Comparison of ENCODE assay signal across 12 mouse cellular contexts in the genomic region with DNA sequence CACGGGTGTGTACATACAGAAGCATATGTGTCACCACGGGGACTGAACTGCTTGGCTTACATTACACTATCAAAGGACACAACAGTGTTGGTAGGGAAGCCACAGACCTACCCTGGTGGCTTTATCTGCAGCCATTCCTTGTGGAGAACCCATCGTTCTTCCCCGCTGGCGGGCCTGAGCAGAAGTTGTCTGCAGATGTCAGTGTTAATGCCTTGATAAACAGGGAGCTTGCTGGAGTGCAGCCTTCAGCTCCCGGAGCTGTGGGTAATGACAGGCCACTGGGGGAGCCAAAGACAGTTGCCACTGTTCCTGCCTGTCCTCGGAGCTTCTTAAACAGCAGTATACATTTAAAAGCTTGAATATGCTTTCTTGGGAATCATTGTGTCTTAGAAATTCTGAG.
DNase-seq lines count a peak whose midpoint lies in the region; ATAC-seq lines count a peak whose summit lies in the region.
"Had no signal": no experiment of that assay in that cellular context is flagged by ENCODE, and none has a peak within 500 bp of the region (broad histone marks: within the 10 kb centered on the region; RNA-seq: fewer than 3 reads in every experiment).

No protein-coding gene starts in this region.

- no peaks in the 10 kb centered on the region for H3K9me3 ChIP-seq in lung, embryonic 16.5 days (ENCODE audit: control insufficient read depth, low read length)
- H3K9me3 ChIP-seq in liver, embryonic 11.5 days (ENCODE audit: control insufficient read depth, low read length): no peaks in the 10 kb centered on the region
- H3K9me3 ChIP-seq: embryonic facial prominence, embryonic 13.5 days; hindbrain, embryonic 12.5 days had no signal

- intact Hi-C loops in heart, postnatal 10 days (cut with DNase I): no loop called here

- H3K27me3 ChIP-seq in lung, embryonic 16.5 days (ENCODE audit: control insufficient read depth, insufficient read depth, low read depth, low read length): no peaks in the 10 kb centered on the region
- no peaks in the 10 kb centered on the region; the same call in 1 of the 2 replicates for H3K27me3 ChIP-seq in liver, embryonic 11.5 days (replicated peaks; ENCODE audit: control insufficient read depth, insufficient read depth, low read length)
- H3K27me3 ChIP-seq: CH12.LX had no signal

- H3K9ac ChIP-seq in lung, embryonic 16.5 days (ENCODE audit: low read length): no peak overlapping the region
- H3K9ac ChIP-seq in liver, embryonic 11.5 days (ENCODE audit: low read depth, low read length): no peak overlapping the region
- H3K9ac ChIP-seq: embryonic facial prominence, embryonic 13.5 days; hindbrain, embryonic 12.5 days had no signal

- ATAC-seq in lung, embryonic 16.5 days (ENCODE audit: low read depth): peak; percentile 45; the same call in 1 of the 2 replicates
- ATAC-seq in liver, embryonic 11.5 days (replicated peaks; ENCODE audit: low FRiP score): peak; percentile 51
- ATAC-seq: forebrain, embryonic 14.5 days had no signal

- no peak overlapping the region for H3K4me2 ChIP-seq in lung, embryonic 16.5 days (ENCODE audit: low read depth, low read length)
- no peak overlapping the region for H3K4me2 ChIP-seq in liver, embryonic 11.5 days
- H3K4me2 ChIP-seq: embryonic facial prominence, embryonic 13.5 days; hindbrain, embryonic 12.5 days had no signal

- H3K4me1 ChIP-seq in lung, embryonic 16.5 days (replicated peaks; ENCODE audit: control insufficient read depth, insufficient read depth, low read length): 0 out of 2 replicates have a peak, but pooled peaks cover 3% of the 10 kb centered on the region
- H3K4me1 ChIP-seq in liver, embryonic 11.5 days (replicated peaks; ENCODE audit: control insufficient read depth, insufficient read depth, low read length): no peaks in the 10 kb centered on the region
- H3K4me1 ChIP-seq: hindbrain, embryonic 12.5 days had no signal

- peak; percentile 23 to 33 for DNase-seq in heart, postnatal 10 days
- no peak for DNase-seq in heart, adult 8-10 months (ENCODE audit: low spot score)
- no peak for DNase-seq in lung, postnatal 25 days (ENCODE audit: low spot score)
- DNase-seq in brain, adult 2 months (ENCODE audit: low read depth, low spot score): peak; percentile 37
- DNase-seq in liver, embryonic 11.5 days (ENCODE audit: low spot score): no peak
- no peak for DNase-seq in embryo, embryonic 11 days

- no peak overlapping the region for H3K4me3 ChIP-seq in lung, embryonic 16.5 days (ENCODE audit: low read length)
- no peak overlapping the region for H3K4me3 ChIP-seq in liver, embryonic 11.5 days (ENCODE audit: low read depth, low read length)
- H3K4me3 ChIP-seq: embryonic facial prominence, embryonic 13.5 days; hindbrain, embryonic 12.5 days; myocyte had no signal

- WGBS in lung, embryonic 16.5 days: 41% methylated on average over 7 of the region's 7 CpGs
- 35% methylated on average over 7 of the region's 7 CpGs for WGBS in liver, embryonic 11.5 days

- H3K27ac ChIP-seq in lung, embryonic 16.5 days (ENCODE audit: low read length): no peak overlapping the region
- no peak overlapping the region for H3K27ac ChIP-seq in liver, embryonic 11.5 days (ENCODE audit: low read depth, low read length)
- H3K27ac ChIP-seq: embryonic facial prominence, embryonic 13.5 days; hindbrain, embryonic 12.5 days had no signal

- no peaks in the 10 kb centered on the region for H3K36me3 ChIP-seq in lung, embryonic 16.5 days (ENCODE audit: control insufficient read depth, insufficient read depth, low read length)
- no peaks in the 10 kb centered on the region for H3K36me3 ChIP-seq in liver, embryonic 11.5 days (ENCODE audit: control insufficient read depth, insufficient read depth, low read length)
- H3K36me3 ChIP-seq: embryonic facial prominence, embryonic 13.5 days; hindbrain, embryonic 12.5 days had no signal

Comparison
In these comparisons a context has a peak if more than half of its experiments do, and no peak if none do; other contexts are left out.
1. DNase-seq: peak in heart, postnatal 10 days (2 of 2) and brain, adult 2 months (single experiment); none in heart, adult 8-10 months (single experiment), lung, postnatal 25 days (single experiment), liver, embryonic 11.5 days (single experiment) and embryo, embryonic 11 days (single experiment).